Mouse (Mus musculus) CD4-positive, CD25-positive, alpha-beta regulatory T cell, adult 2 months (primary cell): ENCODE measurements at regions not wholly inside any gene's neighbourhood (a gene's known extent, or its start where the extent isn't known, plus 50 kb on each side); places are given as distances from the start of the nearest gene placed in this dataset.
"Not testable (repeated sequence)": the region's sequence is repeated elsewhere in the genome, so short reads cannot be mapped to it uniquely, and the experiment has no call there.

Experiments
- DNase-seq: peaks from one replicate; pipeline ENCODE4 v3.0.0-alpha.2; 2012; ENCODE audit warnings: low read depth, low spot score

GRCm38 (mm10) chr1:157048996-157049395 is 59.5 kb downstream of the Tex35 start:
- no peak for DNase-seq

GRCm38 (mm10) chr1:157048201-157048923 is 60.1 kb downstream of the Tex35 start:
- DNase-seq, result peak; percentile 22

GRCm38 (mm10) chr1:157047751-157048200 is 60.7 kb downstream of the Tex35 start:
- no peak for DNase-seq

- DNase-seq, result no peak
Measured at GRCm38 (mm10) chr1:157046760-157047182, 61.7 kb downstream of the Tex35 start.

GRCm38 (mm10) chr1:157039836-157040196 is 68.7 kb downstream of the Tex35 start:
- no peak for DNase-seq

GRCm38 (mm10) chr1:157039016-157039835 is 69.3 kb downstream of the Tex35 start:
- peak; percentile 62 for DNase-seq

- peak; percentile 72 for DNase-seq
Measured at GRCm38 (mm10) chr1:157038111-157039008, 70.1 kb downstream of the Tex35 start.

GRCm38 (mm10) chr1:157037246-157037991 is 71.1 kb downstream of the Tex35 start:
- DNase-seq, result no peak

GRCm38 (mm10) chr1:157036779-157037178 is 71.7 kb downstream of the Tex35 start:
- no peak for DNase-seq

GRCm38 (mm10) chr1:157035221-157035620 is 73.3 kb downstream of the Tex35 start:
- not testable (repeated sequence) for DNase-seq

- no peak for DNase-seq
Measured at GRCm38 (mm10) chr1:157028682-157029081, 79.8 kb downstream of the Tex35 start.

- no peak for DNase-seq
Measured at GRCm38 (mm10) chr1:157027681-157028080, 80.8 kb downstream of the Tex35 start.

GRCm38 (mm10) chr1:157023462-157023861 is 84.0 kb upstream of the Ralgps2 start:
- no peak for DNase-seq

GRCm38 (mm10) chr1:157022456-157023435 is 83.3 kb upstream of the Ralgps2 start:
- DNase-seq, result no peak

GRCm38 (mm10) chr1:157019892-157020291 is 80.5 kb upstream of the Ralgps2 start:
- DNase-seq, result peak; percentile 11

GRCm38 (mm10) chr1:157018726-157019125 is 79.3 kb upstream of the Ralgps2 start:
- DNase-seq, result no peak

- peak; percentile 45 for DNase-seq
Measured at GRCm38 (mm10) chr1:157017198-157017994, 78.0 kb upstream of the Ralgps2 start.

- no peak for DNase-seq
Measured at GRCm38 (mm10) chr1:157016625-157017024, 77.2 kb upstream of the Ralgps2 start.
